Mouse (Mus musculus) T-cell, adult 2 months (primary cell): Measurements from ENCODE around the gene Ssx2ip.
"Not testable (repeated sequence)": the region's sequence is repeated elsewhere in the genome, so short reads cannot be mapped to it uniquely, and the experiment has no call there.

Source experiments
- DNase-seq: peaks from one replicate; pipeline ENCODE4 v3.0.0; 2022; ENCODE audit warnings: low spot score

Ssx2ip gene

DNA sequence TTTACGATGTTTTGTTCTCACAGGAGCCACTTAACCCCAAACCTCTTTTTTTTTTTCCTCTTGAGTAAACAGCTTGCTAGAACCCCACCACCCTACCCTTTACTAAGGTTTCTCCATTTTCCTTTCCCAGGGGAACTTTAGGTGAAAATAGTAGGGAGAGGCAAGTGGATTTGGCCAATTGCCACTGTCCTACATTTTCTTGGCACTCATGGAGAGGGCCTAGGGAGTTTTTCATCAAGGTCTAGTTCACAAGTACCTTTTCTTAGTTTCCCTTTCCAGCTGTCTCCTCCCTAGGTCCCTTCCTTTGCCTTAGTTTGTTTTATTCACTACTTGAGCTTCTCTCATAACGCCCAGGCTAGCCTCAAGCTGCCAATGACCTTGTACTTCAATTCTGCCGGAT, 672 bp upstream of the Ssx2ip start:
- no peak for DNase-seq

GRCm38 (mm10) chr3:146405213-146406006, 968 bp downstream of the Ssx2ip start:
- DNase-seq = no peak

DNA sequence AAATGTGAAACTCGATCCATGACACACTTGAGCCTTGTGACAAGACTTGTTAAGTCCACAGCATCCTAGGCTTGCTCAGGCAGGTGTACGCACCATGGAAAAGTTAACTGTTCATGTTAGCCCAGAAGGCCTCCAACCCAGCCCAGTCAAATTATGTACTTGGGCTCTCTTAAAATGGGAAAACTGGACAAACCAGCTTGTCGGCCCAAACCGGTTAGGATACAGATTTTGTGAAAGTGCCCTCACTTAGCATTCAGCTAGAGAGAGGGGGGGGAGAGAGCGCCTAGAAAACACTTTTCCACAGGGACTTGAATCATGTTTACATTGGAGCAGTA, 1.5 kb downstream of the Ssx2ip start:
- no peak for DNase-seq

DNA sequence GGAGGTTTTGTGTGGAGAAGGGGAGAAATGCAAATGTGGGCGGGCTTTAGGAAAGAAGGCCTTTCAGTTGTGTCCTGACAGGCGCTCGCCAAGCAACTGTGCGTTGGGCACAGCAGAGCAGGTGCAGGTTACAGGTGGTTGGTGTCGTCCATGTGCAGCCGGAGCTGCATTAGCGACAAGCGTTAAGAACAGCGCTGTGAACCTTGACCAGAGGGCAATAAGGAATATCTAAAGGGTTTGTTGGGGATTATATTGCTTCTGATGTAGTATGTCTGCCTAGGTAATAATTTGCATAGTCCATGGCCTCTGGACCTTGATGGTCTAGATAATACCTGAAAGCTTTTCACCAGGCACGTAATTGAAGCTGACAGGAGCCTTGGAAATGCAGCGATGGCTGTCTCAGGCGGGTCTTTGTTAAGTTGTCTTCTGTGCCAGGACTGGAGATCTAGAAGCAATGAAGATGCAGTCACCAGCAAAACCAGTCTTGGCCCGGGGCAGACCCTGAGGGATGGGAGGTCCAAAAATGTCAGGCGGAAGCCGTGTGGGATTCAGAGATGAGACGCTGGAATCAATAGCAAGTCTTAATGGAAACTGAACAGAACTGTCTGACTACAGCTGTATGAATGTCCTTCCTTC, 2.8 kb downstream of the Ssx2ip start:
- no peak for DNase-seq

DNA sequence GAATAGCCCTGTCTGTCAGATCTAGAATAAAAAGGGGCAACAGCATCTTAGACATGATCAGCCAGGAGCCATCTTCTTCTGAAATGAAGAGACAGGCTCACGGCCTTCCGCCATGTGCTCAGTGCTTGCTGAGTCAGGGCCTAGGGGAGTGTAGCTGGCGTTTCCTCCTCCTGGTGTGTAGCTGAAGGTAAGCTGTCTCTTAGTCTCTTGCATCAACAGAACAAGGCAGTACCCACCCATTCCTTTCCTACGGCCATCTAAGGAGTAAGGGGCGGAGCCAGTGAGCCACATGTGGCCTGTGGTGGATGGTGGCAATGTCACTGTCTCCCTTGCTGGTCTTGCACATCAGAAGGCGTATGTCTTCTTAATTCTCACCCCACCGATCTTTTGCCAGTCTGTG, 5.7 kb downstream of the Ssx2ip start:
- no peak for DNase-seq

GRCm38 (mm10) chr3:146412008-146412407, 7.6 kb downstream of the Ssx2ip start:
- no peak for DNase-seq

GRCm38 (mm10) chr3:146412480-146412879, 8.0 kb downstream of the Ssx2ip start:
- DNase-seq = no peak

GRCm38 (mm10) chr3:146413016-146413415, 8.6 kb downstream of the Ssx2ip start:
- DNase-seq = no peak

DNA sequence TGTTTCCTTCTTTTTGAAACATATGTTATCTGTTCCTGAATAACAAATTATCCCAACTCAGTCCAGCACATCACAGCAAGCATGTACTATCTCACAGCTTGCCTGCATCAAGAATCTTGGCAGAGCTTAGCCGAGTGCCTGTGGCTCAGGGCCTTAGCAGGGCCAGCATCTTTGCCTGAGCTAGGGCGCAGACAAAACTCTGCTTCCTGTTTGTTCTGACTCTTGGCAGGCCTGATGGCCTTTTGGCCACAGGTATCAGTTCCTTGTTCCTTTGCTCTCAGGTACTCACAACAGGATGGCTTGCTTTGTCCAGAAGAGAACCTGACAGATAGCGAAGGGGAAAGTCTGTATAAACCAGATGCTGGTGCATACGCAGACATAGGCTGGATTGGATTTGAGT, 9.6 kb downstream of the Ssx2ip start:
- no peak for DNase-seq

- DNase-seq = no peak
Observed at GRCm38 (mm10) chr3:146414555-146414954, 10.1 kb downstream of the Ssx2ip start.

DNA sequence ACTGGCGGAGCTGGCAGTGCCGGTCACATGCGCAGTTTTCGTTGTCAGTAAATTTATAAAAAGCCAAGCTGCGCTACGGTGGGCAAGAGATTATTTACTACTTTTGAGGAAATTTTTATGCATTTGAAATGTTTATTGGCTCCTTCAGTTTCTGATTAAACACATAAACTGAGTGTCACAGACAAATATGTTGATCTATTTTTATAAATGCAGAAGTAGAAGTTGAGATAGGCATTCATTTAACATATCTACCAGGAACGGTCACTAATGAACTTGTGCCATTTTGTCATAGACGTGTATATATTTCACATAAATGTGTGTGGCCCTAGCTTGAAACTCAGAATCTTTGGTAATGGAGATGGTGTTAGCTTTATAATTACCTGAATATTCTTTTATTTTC, 13.4 kb downstream of the Ssx2ip start:
- DNase-seq = no peak

GRCm38 (mm10) chr3:146418901-146419300, 14.5 kb downstream of the Ssx2ip start:
- DNase-seq = no peak

GRCm38 (mm10) chr3:146419534-146419933, 15.1 kb downstream of the Ssx2ip start:
- no peak for DNase-seq

GRCm38 (mm10) chr3:146419992-146420537, 15.6 kb downstream of the Ssx2ip start:
- no peak for DNase-seq

- DNase-seq = no peak
Observed at GRCm38 (mm10) chr3:146421787-146422186, 17.3 kb downstream of the Ssx2ip start.

- DNase-seq = no peak
Observed at GRCm38 (mm10) chr3:146423710-146424109, 19.3 kb downstream of the Ssx2ip start.

GRCm38 (mm10) chr3:146424306-146424900, 20.0 kb downstream of the Ssx2ip start:
- no peak for DNase-seq

DNA sequence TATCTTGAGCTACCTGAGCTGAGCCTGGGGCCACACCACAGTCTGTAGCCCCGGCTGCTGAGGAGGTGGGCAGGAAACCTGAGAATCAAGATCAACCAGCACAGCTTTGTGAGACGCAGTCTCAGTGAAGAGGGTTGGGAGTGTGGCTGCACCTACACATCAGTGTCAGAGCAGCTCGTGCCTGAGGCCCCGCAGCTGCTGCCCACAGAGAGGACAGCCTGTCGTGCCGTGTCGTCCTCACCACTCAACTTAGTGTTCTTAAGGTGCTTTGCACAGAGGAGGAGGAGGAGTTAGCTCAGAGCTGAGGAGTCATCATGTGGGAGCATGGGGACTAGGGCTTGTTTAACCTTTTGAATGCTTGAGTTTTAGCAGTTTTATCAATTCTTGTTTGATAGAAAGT, 21.5 kb downstream of the Ssx2ip start:
- DNase-seq = no peak

- no peak for DNase-seq
Observed at GRCm38 (mm10) chr3:146426489-146426888, 22.0 kb downstream of the Ssx2ip start.

DNA sequence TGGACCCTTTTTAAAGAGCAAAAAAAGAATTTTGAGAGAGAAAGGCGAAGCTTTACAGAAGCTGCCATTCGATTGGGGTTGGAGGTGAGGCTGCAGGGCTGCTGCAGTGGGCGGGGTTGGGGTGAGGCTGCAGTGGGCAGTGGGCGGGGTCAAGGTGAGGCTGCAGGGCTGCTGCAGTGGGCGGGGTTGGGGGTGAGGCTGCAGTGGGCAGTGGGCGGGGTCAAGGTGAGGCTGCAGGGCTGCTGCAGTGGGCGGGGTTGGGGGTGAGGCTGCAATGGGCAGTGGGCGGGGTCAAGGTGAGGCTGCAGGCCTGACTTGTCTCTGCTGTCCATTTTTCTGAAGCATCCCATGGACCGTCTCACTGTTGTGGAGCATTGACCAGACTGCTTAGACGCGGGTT, 28.6 kb downstream of the Ssx2ip start:
- not testable (repeated sequence) for DNase-seq

GRCm38 (mm10) chr3:146433681-146434350, 29.4 kb downstream of the Ssx2ip start:
- DNase-seq = no peak

- DNase-seq = no peak
Observed at GRCm38 (mm10) chr3:146434686-146435085, 30.2 kb downstream of the Ssx2ip start.

- DNase-seq = no peak
Observed at GRCm38 (mm10) chr3:146435533-146435932, 31.1 kb downstream of the Ssx2ip start.
